Mouse (Mus musculus) spleen, adult 2 months (tissue): Measurements from ENCODE around the gene Lat. TPM values are rescaled to one million over a fixed set of nuclear protein-coding genes. Genes with fewer than 3 reads are reported as not detected.

Experiments used
- DNase-seq, 2 experiments: peaks; one replicate each; pipeline versions ENCODE4 v3.0.0 to v3.0.0-alpha.2; 2012 to 2021; ENCODE audit warnings: low spot score in 2 of 2, low read depth in 1 of 2
- H3K27ac ChIP-seq: fragments of 200-500 bp; 2 replicates; pipeline ENCODE4 v1.5.1; 2012; ENCODE audit warnings: low read length, inconsistent platforms; ENCODE audit not compliant: insufficient read depth
- H3K27me3 ChIP-seq: fragments of 200-500 bp; 2 replicates; pipeline ENCODE4 v1.6.1; 2012; ENCODE audit warnings: mild to moderate bottlenecking, moderate library complexity, low read length, inconsistent platforms; ENCODE audit not compliant: control insufficient read depth, insufficient read depth
- H3K36me3 ChIP-seq: fragments of 200-500 bp; 2 replicates; pipeline ENCODE4 v1.6.1; 2012; ENCODE audit warnings: mild to moderate bottlenecking, low read length, inconsistent platforms; ENCODE audit not compliant: control insufficient read depth, insufficient read depth
- H3K4me1 ChIP-seq: fragments of 200-500 bp; 2 replicates; pipeline ENCODE4 v1.6.1; 2011; ENCODE audit warnings: inconsistent platforms; ENCODE audit not compliant: control insufficient read depth, insufficient read depth, insufficient read length
- H3K4me3 ChIP-seq: fragments of 200-500 bp; 2 replicates; pipeline ENCODE4 v1.5.1; 2011; ENCODE audit warnings: mild to moderate bottlenecking, inconsistent platforms; ENCODE audit not compliant: insufficient read depth, insufficient read length; ENCODE audit errors: extremely low read depth
- CTCF ChIP-seq: fragments of 200-500 bp; IDR thresholded peaks from 2 replicates; pipeline ENCODE4 v1.5.1; 2011; ENCODE audit warnings: mild to moderate bottlenecking, inconsistent platforms; ENCODE audit not compliant: insufficient read depth, insufficient read length, insufficient replicate concordance; ENCODE audit errors: extremely low read depth
- POLR2A ChIP-seq: fragments of 200-500 bp; IDR thresholded peaks from 2 replicates; pipeline ENCODE4 v1.6.1; 2011; ENCODE audit warnings: low read depth, low read length, inconsistent platforms
- WGBS: fragments of 180-500 bp; shearing (Covaris S2); methylation state at CpG from one replicate; pipeline ENCODE4 v1.1.7; 2018; 5-methylcytosine and 5-hydroxymethylcytosine counted together
- polyA plus RNA-seq: library from polyadenylated mRNA; depleted of rRNA; stranded (reverse); fragments of >200 nt; gene quantifications from 2 replicates; pipeline ENCODE4 v1.2.3, GENCODE M21; 2012

Lat gene
- polyA plus RNA-seq, 1 experiment = 164 TPM

- H3K4me1 ChIP-seq = peaks cover 2% of the 10 kb centered on the region; the same call in 1 of the 2 replicates
- DNase-seq = no peak
- H3K27ac ChIP-seq = no peak overlapping the region
- no peaks in the 10 kb centered on the region for H3K36me3 ChIP-seq
- TF ChIP-seq POLR2A (no peak), CTCF (no peak)
- no peak overlapping the region for H3K4me3 ChIP-seq
- H3K27me3 ChIP-seq = no peaks in the 10 kb centered on the region
- WGBS = 79% methylated on average over 5 of the region's 5 CpGs
These were observed 13.3 kb downstream of the Lat start for GRCm38 (mm10) chr7:126355847-126356597.

DNA sequence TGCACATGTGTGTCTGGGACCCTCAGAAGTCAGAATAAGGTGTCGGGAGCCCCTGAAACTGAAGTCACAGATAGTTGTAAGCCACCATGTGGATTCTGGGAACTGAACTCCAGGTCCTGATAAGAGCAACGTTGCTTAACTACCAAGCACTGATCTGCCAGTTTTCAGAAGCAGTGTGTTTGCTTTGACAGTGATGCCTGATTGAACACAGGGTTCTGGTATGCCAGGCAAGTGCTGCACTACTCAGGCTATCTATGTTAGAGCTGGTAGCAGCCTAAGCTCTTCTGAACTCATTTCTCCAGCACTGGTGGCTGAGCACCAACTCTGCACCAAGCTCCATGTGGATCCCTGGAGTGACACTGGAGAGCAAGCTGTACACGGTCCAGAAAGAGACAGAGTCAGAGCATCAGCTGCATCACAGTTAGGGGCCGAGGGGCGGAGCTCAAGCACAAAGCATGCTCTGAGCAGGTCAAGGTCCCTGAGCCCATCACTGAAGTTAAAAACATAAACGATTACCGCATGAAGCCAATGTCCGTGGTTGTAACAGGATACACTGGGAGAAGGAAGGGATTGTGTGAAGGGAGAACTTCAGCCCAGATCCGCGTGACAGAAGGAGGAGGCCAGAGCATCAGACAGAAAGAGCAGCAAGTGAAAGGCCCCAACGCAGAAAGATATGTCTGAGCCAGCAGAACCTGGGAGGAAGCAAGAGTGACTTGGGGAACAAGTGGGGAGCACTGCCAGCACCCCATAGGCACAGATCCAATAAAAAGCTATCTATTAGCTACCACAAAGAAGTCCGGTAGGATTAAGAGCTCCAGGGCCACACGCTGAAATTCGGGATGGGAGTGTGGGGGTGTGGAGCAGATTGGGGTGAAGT, 14.4 kb downstream of the Lat start:
- Histone ChIP-seq H3K27ac (no peak overlapping the region), H3K4me3 (no peak overlapping the region), H3K4me1 (peaks cover 2% of the 10 kb centered on the region; the same call in 1 of the 2 replicates), H3K27me3 (no peaks in the 10 kb centered on the region), H3K36me3 (no peaks in the 10 kb centered on the region)
- 75% methylated on average over 14 of the region's 14 CpGs for WGBS
- TF ChIP-seq POLR2A = no peak
- no peak for TF ChIP-seq CTCF
- no peak for DNase-seq

DNA sequence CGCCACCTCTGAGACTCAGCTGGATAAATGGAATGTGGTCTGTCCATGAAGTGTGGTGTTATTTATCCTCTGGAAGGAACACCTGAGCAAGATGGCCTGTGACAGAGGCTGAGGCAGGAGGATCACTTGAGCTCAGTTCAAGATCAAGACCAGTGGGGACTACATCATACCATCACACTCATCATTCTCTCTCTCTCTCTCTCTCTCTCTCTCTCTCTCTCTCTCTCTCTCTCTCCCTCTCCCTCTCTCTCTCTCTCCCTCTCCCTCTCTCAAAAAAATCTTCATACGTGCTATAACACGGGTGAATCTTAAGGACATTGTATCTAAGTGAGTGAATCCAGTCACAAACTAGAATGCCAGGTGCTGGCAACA, 15.4 kb downstream of the Lat start:
- DNase-seq = no peak
- no peak for TF ChIP-seq CTCF
- TF ChIP-seq POLR2A = no peak
- H3K4me3 ChIP-seq = no peak overlapping the region

DNA sequence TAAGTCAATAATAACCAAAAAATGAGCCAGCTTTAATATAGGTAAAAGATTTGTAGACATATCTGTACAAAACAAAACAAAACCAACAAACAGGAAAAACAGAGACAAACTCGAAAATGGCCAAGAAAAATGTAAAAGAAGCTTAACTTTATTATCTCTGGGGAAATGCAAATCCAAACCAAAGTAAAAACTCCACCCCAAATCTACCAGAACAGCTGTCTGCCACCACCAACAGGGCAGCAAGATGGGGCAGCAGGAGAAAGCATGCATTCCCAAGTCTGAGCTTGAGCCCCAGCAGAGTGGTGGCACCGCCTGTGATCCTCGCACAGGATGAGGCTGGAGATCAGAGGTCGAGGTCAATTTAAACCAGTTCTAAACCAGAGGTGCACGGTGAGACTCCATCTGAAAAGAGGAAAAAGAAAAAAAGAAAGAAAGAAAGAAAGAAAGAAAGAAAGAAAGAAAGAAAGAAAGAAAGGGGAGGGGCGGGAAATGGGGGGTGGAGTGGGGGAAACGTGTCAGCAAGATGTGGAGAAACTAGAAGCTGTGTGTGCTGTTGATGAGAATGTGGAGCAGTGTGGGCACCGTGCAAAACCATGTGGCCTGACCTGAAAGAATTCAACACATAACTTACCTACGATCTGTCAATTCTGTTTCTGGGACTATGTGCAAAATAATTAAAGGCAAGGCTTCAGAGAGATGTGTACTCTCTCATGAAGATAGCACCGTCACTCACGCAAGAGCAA, 15.9 kb downstream of the Lat start:
- peaks cover 2% of the 10 kb centered on the region; the same call in 1 of the 2 replicates for H3K4me1 ChIP-seq
- 44% methylated on average over 11 of the region's 11 CpGs for WGBS

More for the DNA sequence above, 15.4 kb downstream of the Lat start:
- Histone ChIP-seq H3K4me1 (peaks cover 2% of the 10 kb centered on the region; the same call in 1 of the 2 replicates), H3K36me3 (no peaks in the 10 kb centered on the region), H3K27ac (no peak overlapping the region), H3K27me3 (no peaks in the 10 kb centered on the region)
- WGBS = 66% methylated on average over 3 of the region's 3 CpGs

DNA sequence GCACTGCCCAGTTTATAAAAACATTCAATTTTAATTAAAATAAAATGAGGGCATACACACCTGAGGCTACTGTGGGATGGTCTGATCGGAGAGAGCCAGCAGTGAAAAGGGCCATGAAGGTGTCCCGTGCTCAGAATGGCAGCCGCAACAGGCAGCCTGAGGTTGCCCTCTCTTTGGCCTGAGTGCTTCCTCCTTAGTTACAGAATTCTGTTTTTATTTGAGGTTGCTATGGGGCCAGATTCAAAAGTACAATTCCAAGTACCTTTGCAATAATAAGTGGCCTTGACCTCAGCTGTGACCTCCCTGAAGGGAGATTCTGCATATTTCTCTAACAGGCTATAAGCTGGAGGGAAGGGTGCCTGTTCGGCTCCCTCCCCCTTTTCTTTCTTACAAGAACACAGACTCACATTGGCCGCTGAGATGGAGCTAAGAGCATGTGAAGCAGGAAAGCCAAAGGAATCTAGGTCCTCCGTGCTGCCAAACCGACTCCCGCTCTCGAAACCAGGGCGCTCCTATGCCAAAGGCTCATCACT, 17.9 kb downstream of the Lat start:
- WGBS = 83% methylated on average over 10 of the region's 10 CpGs
- DNase-seq = no peak
- H3K27me3 ChIP-seq = no peaks in the 10 kb centered on the region
- peaks cover 2% of the 10 kb centered on the region; the same call in 1 of the 2 replicates for H3K4me1 ChIP-seq
- H3K4me3 ChIP-seq = no peak overlapping the region
- no peaks in the 10 kb centered on the region for H3K36me3 ChIP-seq
- TF ChIP-seq CTCF (no peak), POLR2A (no peak)
- H3K27ac ChIP-seq = no peak overlapping the region

More for the DNA sequence above, 15.9 kb downstream of the Lat start:
- Histone ChIP-seq H3K27me3 (no peaks in the 10 kb centered on the region), H3K4me3 (no peak overlapping the region), H3K36me3 (no peaks in the 10 kb centered on the region), H3K27ac (no peak overlapping the region)
- no peak for DNase-seq
- TF ChIP-seq POLR2A (no peak), CTCF (no peak)

DNA sequence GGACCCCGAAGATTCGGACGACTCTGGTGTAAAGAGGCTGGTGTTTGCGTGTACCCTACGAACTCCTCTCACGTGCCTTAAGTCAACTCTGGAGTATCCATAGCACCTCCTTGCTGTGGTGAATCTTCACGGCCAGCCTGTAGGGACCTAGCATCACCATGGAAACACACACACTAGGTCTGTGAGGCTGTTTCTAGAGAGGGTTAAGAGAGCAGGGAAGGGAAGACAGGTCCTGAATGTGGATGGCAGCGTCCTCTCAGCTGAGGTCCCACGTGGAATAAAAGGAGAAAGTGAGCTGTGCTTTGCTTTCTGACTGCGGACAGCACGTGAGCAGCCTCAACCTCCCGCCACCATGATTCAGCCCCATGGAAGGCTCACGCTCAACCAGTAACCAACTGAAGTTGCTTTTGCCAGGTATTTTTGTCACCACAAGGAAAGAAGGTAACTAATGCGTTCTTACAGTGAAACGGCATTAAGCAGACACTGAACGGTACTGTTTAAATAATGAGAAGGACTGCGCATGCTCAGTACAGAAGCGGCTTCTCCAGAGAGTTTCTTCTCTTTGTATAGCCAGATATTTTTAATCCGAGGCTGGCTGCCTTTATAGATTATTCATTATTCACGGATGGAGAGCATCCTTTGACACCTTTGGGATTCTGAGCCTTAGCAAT, 18.5 kb downstream of the Lat start:
- Histone ChIP-seq H3K4me1 (peaks cover 2% of the 10 kb centered on the region; the same call in 1 of the 2 replicates), H3K36me3 (no peaks in the 10 kb centered on the region), H3K4me3 (no peak overlapping the region), H3K27ac (no peak overlapping the region), H3K27me3 (no peaks in the 10 kb centered on the region)
- WGBS = 74% methylated on average over 20 of the region's 20 CpGs
- no peak for DNase-seq
- TF ChIP-seq POLR2A (no peak), CTCF (no peak)
